Mouse (Mus musculus): Measurements from ENCODE around the gene 2900026A02Rik.

GRCm38 (mm10) chr5:113218617-113219235 lies 2.3 kb downstream of the 2900026A02Rik start:
- TF ChIP-seq CTCF (IDR thresholded peaks at IDR 0.05; ENCODE audit: borderline replicate concordance, extremely low read depth, insufficient read depth, insufficient read length) (no peak), POLR2A (IDR thresholded peaks at IDR 0.05; ENCODE audit: borderline replicate concordance, extremely low read depth, insufficient read depth, insufficient read length, poor library complexity, severe bottlenecking) (no peak)

Measured in brain, embryonic 14.5 days (tissue).